Mouse (Mus musculus) brain, embryonic 14.5 days (tissue): ENCODE data around the gene Ypel1. TPM values are rescaled to one million over a fixed set of nuclear protein-coding genes. Genes with fewer than 3 reads are reported as not detected.

Experiments
- DNase-seq: peaks from one replicate; pipeline ENCODE4 v3.0.0-alpha.2; 2011; ENCODE audit warnings: low read depth
- CTCF ChIP-seq: fragments of 200-500 bp; IDR thresholded peaks from 2 replicates; pipeline ENCODE4 v1.5.1; 2012; ENCODE audit warnings: inconsistent platforms, mild to moderate bottlenecking, moderate library complexity, borderline replicate concordance; ENCODE audit not compliant: insufficient read depth, insufficient read length; ENCODE audit errors: extremely low read depth
- POLR2A ChIP-seq: fragments of 200-500 bp; IDR thresholded peaks from 2 replicates; pipeline ENCODE4 v1.6.1; 2012; ENCODE audit warnings: mild to moderate bottlenecking, inconsistent platforms, borderline replicate concordance; ENCODE audit not compliant: poor library complexity, insufficient read depth, insufficient read length, severe bottlenecking; ENCODE audit errors: extremely low read depth
- polyA plus RNA-seq: library from polyadenylated mRNA; depleted of rRNA; stranded (reverse); fragments of >200 nt; gene quantifications from 2 replicates; pipeline ENCODE4 v1.2.3, GENCODE M21; 2012; rRNA removed

Gene Ypel1
- polyA plus RNA-seq = 74.8 and 97.9 TPM in 2 replicates

DNA sequence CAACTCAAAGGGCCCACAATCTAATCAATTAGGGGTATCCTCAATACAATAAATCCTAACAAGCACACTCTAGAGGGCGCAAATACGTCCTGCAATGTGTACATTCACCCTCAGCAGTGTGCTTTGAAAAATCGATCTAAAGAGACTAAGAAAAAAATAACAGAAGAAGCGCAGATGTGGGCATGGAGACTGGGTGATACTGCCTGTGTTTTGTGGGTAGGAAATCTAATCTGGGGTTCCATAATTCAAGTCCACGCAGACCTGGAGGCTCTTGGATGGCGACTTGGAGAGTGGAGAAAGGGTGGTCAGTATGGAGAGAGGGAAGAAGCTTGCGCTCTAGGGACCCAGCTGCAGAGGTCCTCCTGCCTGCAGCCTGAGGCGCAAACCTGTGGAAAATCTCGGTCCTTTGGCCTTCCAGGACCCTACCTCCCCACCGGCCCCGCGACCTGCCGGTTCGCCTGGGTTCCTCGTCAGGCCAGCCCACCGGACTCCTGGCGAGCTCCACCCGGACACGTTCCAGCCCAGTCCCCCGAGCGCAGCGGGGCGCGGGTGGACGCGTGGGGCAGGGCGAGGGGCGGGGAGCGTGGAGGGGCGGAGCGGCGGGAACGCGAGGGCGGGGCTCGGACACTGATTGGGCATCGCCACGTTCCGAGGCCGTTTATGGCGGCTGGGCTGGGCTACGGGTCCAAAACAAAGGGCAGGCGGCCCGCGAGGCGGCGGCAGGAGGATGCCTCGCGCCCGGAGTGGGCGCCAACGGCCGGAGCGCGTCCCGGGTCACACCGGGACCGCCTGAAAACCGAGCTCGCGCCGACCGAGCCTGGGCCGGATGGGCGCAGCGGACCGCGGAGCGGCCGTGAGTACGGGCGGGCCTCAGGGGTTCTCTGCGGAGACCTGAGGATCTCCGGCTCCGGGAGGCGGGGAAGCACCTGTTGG is at the start of gene Ypel1:
Ypel1 (plus strand) TSS at position 186 of the 933 bp plus-strand sequence.
- TF ChIP-seq CTCF = peak; percentile 24; the same call in 1 of the 2 replicates
- TF ChIP-seq POLR2A = peak; percentile 90
- DNase-seq = peak; percentile 93

DNA sequence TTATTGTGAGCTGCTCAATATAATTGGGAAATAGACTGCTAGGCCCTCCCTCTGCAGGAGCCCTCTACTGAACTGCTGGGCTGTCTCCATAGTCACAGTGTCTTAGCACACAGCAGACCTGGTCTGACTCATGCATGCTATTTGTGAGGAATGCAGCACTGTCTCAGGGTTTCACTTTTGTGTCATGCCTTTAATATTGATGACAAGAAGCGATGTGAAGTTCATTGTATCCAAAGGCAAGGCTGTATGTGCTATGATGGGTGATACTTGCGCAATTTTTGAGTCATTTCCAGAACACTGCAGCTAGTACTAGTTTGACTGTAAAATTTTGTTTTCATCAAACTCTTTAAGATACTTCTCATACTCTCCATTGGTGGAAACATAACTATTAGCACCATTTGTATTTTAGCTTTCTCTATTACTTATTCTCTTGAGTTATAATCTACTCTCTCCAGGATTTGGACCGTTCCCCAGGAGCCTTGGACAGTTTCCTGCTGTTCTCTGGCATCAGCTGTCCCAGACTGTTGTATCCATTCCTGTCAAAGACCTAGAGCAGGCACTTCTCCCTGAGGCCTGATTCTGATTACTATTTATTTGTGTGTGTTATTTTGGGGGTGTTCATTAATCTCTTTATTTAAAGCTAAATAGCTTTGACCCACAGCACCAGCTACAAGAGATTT is 44.9 kb upstream of the Ypel1 start:
- no peak for DNase-seq
- TF ChIP-seq POLR2A = no peak
- no peak for TF ChIP-seq CTCF

DNA sequence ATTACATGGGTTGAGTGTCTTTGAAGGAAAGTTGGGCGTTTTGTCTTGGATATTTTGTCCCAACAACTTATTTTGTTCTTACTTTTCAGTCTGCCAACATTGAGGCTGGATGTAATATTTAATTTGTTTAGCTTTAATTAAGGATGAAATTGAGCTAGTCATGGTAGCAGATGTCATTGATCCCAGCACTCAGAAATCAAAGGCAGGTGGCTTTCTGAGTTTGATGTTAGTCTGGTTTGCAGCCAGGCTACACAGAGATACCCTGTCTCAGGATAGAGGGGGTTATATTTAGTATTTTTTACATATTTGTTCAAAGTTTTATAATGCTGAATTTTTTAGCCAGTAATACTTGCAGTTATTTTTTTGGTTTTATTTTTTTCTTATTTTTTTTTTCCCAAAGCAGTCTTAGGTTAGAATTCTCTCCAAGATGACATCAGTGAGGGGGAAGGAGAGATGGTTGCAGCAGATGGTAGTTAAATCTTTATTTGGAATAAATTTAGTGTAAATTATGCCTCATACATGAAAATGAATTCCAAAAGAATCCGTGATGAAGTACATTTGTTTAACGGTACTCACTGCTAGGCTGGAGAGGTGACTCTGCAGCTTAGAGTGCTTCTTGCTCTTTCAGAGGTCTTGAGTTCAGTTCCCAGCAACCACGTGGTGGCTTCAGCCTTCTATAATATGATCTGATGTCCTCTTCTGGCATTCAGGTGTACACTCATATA is 39.4 kb upstream of the Ypel1 start:
- peak; percentile 59 for DNase-seq
- TF ChIP-seq CTCF (no peak), POLR2A (no peak)

DNA sequence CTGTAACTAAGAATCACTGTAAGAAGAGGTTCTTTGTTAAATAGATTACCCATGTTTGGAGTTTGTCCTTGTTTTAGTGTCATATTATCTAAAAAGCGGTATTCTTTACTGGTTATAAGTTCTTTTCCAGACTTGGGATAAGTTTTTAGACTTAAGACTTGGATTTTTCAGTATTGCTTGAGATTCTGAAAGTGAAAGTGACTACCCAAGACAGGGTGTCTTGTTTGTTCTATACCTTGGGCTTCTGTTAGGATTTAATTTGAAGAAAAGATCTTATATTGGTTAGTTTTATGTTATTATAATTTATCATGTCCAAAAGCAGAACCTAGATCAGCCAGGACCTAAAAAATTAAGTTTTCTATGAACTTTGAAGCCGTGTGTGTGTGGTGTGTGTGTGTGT is 35.7 kb upstream of the Ypel1 start:
- TF ChIP-seq POLR2A = no peak
- TF ChIP-seq CTCF = no peak
- DNase-seq = no peak

DNA sequence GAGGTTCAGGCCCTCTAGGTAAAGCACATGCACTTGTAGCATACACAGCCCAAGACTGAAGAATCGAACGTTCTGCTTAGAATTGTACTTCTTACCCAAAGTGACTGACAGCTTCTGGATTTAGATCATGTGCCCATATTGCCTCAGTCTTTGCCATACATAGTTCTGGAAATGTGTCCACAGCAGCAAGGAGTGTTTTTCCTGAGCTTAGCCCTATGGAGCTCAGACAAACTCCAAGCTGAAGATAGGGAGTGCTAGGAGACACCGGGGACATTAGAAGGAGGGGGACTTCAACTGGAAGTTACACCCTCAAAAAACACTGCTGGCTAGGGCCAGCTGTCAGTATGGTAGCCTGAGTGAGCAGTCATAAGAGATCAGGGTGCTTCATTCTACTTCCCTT is 28.8 kb upstream of the Ypel1 start:
- DNase-seq = no peak
- no peak for TF ChIP-seq POLR2A
- no peak for TF ChIP-seq CTCF

DNA sequence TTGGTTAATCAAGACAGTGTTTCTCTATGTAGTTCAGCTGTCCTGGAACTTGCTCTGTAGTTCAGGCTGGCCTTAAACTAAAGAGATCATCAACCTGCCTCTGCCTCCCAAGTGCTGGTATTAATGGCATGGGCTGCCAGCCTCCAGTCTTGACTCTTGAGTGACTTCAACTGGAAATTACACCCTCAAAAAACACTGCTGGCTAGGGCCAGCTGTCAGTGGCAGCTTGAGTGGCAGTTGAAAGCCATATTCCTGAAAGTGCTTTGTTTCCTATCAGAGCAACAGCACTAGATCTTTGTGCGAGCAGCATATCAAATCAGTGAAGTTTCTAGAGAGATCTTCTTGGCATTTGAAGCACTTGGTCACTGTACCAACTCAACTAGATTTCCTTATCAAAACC is 28.1 kb upstream of the Ypel1 start:
- no peak for TF ChIP-seq CTCF
- TF ChIP-seq POLR2A = no peak
- no peak for DNase-seq

DNA sequence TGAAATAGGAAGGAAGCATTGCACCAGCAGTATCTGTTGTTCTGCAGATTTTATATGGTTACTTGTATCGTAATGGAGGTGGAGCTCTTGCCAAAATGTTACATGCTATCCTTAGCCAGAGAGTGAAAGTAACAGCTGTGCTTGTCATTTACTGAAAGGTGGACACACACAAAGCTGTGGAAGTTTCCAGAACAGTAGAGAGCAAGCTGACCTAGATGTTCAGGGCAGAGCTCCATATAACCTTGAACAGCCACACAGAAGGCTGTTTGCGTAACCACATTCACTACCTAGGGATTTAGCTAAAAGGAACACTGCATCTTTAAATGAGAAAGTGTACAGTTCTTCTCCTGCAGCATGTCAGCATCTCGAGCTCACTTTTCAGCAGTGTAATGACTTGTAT is 25.2 kb upstream of the Ypel1 start:
- DNase-seq = no peak
- TF ChIP-seq POLR2A = no peak
- no peak for TF ChIP-seq CTCF

DNA sequence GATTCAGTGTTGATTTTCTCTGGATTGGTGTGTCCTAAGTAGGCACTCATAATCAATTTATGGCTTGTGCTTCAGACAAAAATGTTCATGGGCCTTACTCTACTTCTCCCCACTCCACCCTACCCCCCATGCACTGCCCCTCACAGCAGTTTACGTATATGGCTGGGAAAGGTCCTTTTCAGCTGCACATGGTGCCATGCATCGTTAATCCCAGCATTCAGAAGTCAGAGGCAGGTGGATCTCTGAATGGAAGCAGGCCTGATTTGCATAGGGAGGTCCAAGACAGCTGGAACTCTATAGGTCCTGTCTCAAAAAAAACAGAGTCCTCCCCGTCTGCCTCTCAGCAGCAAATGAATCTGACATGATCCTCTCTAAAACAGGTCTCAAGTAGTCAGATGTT is 24.2 kb upstream of the Ypel1 start:
- no peak for DNase-seq
- TF ChIP-seq CTCF = no peak
- TF ChIP-seq POLR2A = no peak

DNA sequence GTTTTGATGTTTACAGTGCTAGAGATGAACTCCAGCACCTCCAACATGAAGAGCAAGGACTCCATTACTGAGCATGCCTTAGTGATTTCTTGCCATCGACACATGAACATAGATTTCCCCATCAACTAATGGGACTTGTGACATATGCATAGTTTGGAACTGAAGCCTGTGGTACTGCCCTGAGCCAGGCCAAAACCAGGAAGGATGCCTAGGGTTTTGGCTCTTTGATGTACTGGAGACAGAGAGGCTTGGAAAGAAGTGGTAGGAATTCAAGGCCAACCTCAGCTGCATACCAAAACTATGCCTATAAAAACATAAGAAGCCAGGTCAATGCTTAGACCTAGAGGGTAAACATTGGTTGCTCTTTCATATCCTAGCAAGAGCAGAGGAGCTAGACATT is 19.6 kb upstream of the Ypel1 start:
- TF ChIP-seq POLR2A (no peak), CTCF (no peak)

DNA sequence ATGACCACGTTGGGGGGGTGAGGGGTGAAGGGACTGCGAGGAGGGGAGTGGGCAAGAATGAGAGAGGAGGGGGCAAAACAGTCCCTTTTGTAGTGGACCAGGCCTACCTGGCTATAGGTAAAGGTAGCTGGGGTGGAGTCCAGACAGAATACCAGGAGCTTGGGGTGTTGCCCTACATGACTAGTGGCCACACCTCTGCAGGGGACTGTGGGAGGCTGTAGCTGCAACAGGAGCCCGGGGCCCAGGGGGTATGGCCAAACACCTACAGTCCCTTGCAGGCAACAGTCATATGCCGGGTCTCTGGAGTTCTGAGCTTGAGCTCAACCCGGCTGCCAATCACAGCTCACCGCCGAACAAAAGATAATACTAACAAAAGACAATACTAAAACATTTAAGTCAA is 17.4 kb upstream of the Ypel1 start:
- no peak for DNase-seq
- TF ChIP-seq POLR2A = no peak
- no peak for TF ChIP-seq CTCF

More for the DNA sequence above, 19.6 kb upstream of the Ypel1 start:
- no peak for DNase-seq

DNA sequence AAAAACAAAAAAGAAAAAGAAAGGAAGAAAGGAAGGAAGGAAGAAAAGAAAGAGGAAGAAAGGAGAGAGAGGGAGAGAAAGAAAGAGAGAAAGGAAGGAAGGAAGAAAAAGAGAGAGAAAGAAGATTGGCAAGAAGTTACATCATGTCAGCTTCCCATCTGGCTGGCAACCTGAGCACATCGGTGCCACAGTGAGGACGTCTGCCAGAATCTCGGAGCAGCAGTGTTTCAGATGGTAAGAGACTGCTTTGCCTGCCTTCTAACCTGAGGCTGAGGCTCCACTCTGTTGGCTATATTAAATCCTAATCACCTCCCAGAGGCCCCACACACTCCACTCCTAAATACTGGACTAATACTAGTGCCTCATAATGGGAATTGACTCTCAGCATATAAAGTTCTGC is 15.6 kb upstream of the Ypel1 start:
- DNase-seq = peak; percentile 69
- TF ChIP-seq POLR2A = no peak

DNA sequence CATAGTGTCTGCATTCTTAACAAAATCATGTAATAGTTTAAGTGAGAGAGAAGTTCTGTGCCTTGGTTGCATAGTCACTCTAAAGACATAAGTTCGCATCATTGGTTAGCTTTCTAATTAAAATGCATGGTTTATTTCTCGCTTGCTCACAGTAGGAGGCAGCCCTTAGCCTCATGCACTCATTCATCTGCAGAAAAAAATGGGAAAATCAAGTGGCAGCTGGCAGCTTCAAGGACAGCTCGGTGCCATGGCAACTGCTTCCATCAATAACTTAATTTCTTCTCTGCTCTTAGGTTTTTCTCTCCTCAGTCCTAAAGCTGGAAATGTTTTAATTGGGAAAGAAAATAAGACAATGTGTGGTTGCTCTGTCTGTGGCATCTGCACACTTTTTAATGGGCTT is 13.9 kb upstream of the Ypel1 start:
- peak; percentile 86 for DNase-seq
- TF ChIP-seq CTCF (no peak), POLR2A (no peak)

DNA sequence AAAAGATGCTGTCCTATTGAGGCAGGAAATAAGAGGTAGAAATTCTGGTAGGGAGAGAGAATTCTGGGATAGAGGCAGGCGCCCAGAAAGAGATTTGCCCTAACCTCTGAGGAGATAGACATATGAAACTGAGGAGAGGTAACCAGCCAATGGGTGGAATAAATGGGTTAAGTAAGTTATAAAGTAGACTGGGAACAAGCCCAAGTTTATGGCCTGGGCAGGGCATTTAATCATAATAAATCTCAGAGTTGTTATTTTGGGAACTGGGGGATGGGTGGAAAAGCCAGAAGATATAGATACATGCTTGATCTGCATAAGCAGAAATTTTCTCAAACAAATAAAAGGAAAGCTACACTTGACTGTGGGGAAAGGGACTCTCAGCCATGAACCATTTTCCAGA is 7.2 kb upstream of the Ypel1 start:
- TF ChIP-seq POLR2A (no peak), CTCF (no peak)
- no peak for DNase-seq
